Mouse (Mus musculus): ENCODE results near the gene Ntrk2. TPM values are rescaled to one million over a fixed set of nuclear protein-coding genes. Genes with fewer than 3 reads are reported as not detected.

Gene Ntrk2
- polyA plus RNA-seq, 1 experiment, result 214 TPM

GRCm38 (mm10) chr13:58836891-58837290 is 30.5 kb downstream of the Ntrk2 start:
- 0 out of 2 replicates have a peak overlapping the region, but pooled peaks have one; percentile 28 for H3K27ac ChIP-seq (ENCODE audit: insufficient read depth, low read length)
- peaks cover 11% of the 10 kb centered on the region; the same call in 1 of the 2 replicates for H3K4me1 ChIP-seq (ENCODE audit: control insufficient read depth, insufficient read depth, low read length)
- TF ChIP-seq CTCF (IDR thresholded peaks at IDR 0.05; ENCODE audit: extremely low read depth, insufficient read depth, low read length) (no peak), POLR2A (IDR thresholded peaks at IDR 0.05; ENCODE audit: extremely low read depth, insufficient read depth, low read length) (no peak)
- no peak overlapping the region for H3K4me3 ChIP-seq (ENCODE audit: insufficient read depth, low read length)

- Histone ChIP-seq H3K4me1 (ENCODE audit: control insufficient read depth, insufficient read depth, low read length) (peaks cover 11% of the 10 kb centered on the region; the same call in 1 of the 2 replicates), H3K4me3 (ENCODE audit: insufficient read depth, low read length) (no peak overlapping the region), H3K27ac (ENCODE audit: insufficient read depth, low read length) (no peak overlapping the region)
- TF ChIP-seq POLR2A (IDR thresholded peaks at IDR 0.05; ENCODE audit: extremely low read depth, insufficient read depth, low read length) (no peak), CTCF (IDR thresholded peaks at IDR 0.05; ENCODE audit: extremely low read depth, insufficient read depth, low read length) (no peak)
Observed at GRCm38 (mm10) chr13:58838110-58838509, 31.7 kb downstream of the Ntrk2 start.

GRCm38 (mm10) chr13:58840731-58841359 is 34.5 kb downstream of the Ntrk2 start:
- Histone ChIP-seq H3K4me1 (ENCODE audit: control insufficient read depth, insufficient read depth, low read length) (peaks cover 8% of the 10 kb centered on the region; the same call in 1 of the 2 replicates), H3K4me3 (ENCODE audit: insufficient read depth, low read length) (no peak overlapping the region), H3K27ac (ENCODE audit: insufficient read depth, low read length) (no peak overlapping the region)
- no peak for TF ChIP-seq POLR2A (IDR thresholded peaks at IDR 0.05; ENCODE audit: extremely low read depth, insufficient read depth, low read length)
- no peak for TF ChIP-seq CTCF (IDR thresholded peaks at IDR 0.05; ENCODE audit: extremely low read depth, insufficient read depth, low read length)

- Histone ChIP-seq H3K4me1 (ENCODE audit: control insufficient read depth, insufficient read depth, low read length) (peaks cover 3% of the 10 kb centered on the region; the same call in 1 of the 2 replicates), H3K4me3 (ENCODE audit: insufficient read depth, low read length) (no peak overlapping the region), H3K27ac (ENCODE audit: insufficient read depth, low read length) (no peak overlapping the region)
- no peak for TF ChIP-seq CTCF (IDR thresholded peaks at IDR 0.05; ENCODE audit: extremely low read depth, insufficient read depth, low read length)
- TF ChIP-seq POLR2A (IDR thresholded peaks at IDR 0.05; ENCODE audit: extremely low read depth, insufficient read depth, low read length), result no peak
Observed at GRCm38 (mm10) chr13:58843826-58844225, 37.5 kb downstream of the Ntrk2 start.

- peaks cover 3% of the 10 kb centered on the region; the same call in 1 of the 2 replicates for H3K4me1 ChIP-seq (ENCODE audit: control insufficient read depth, insufficient read depth, low read length)
- TF ChIP-seq POLR2A (IDR thresholded peaks at IDR 0.05; ENCODE audit: extremely low read depth, insufficient read depth, low read length) (no peak), CTCF (IDR thresholded peaks at IDR 0.05; ENCODE audit: extremely low read depth, insufficient read depth, low read length) (no peak)
- no peak overlapping the region for H3K27ac ChIP-seq (ENCODE audit: insufficient read depth, low read length)
- H3K4me3 ChIP-seq (ENCODE audit: insufficient read depth, low read length), result no peak overlapping the region
Observed at GRCm38 (mm10) chr13:58848578-58848977, 42.2 kb downstream of the Ntrk2 start.

- H3K4me1 ChIP-seq (ENCODE audit: control insufficient read depth, insufficient read depth, low read length), result peaks cover 6% of the 10 kb centered on the region
- H3K4me3 ChIP-seq (ENCODE audit: insufficient read depth, low read length), result no peak overlapping the region
- TF ChIP-seq CTCF (IDR thresholded peaks at IDR 0.05; ENCODE audit: extremely low read depth, insufficient read depth, low read length), result no peak
- no peak for TF ChIP-seq POLR2A (IDR thresholded peaks at IDR 0.05; ENCODE audit: extremely low read depth, insufficient read depth, low read length)
- no peak overlapping the region for H3K27ac ChIP-seq (ENCODE audit: insufficient read depth, low read length)
Observed at GRCm38 (mm10) chr13:58853685-58854084, 47.3 kb downstream of the Ntrk2 start.

GRCm38 (mm10) chr13:58866239-58866638 is 59.9 kb downstream of the Ntrk2 start:
- no peak overlapping the region for H3K27ac ChIP-seq (ENCODE audit: insufficient read depth, low read length)
- no peak overlapping the region for H3K4me3 ChIP-seq (ENCODE audit: insufficient read depth, low read length)
- TF ChIP-seq POLR2A (IDR thresholded peaks at IDR 0.05; ENCODE audit: extremely low read depth, insufficient read depth, low read length), result no peak
- no peak for TF ChIP-seq CTCF (IDR thresholded peaks at IDR 0.05; ENCODE audit: extremely low read depth, insufficient read depth, low read length)
- peaks cover 13% of the 10 kb centered on the region for H3K4me1 ChIP-seq (ENCODE audit: control insufficient read depth, insufficient read depth, low read length)

GRCm38 (mm10) chr13:58866776-58867435 is 60.5 kb downstream of the Ntrk2 start:
- H3K4me1 ChIP-seq (ENCODE audit: control insufficient read depth, insufficient read depth, low read length), result peaks cover 11% of the 10 kb centered on the region
- H3K27ac ChIP-seq (ENCODE audit: insufficient read depth, low read length), result peak overlapping the region; percentile 43; the same call in 1 of the 2 replicates
- TF ChIP-seq POLR2A (IDR thresholded peaks at IDR 0.05; ENCODE audit: extremely low read depth, insufficient read depth, low read length) (no peak), CTCF (IDR thresholded peaks at IDR 0.05; ENCODE audit: extremely low read depth, insufficient read depth, low read length) (no peak)
- H3K4me3 ChIP-seq (ENCODE audit: insufficient read depth, low read length), result no peak overlapping the region

GRCm38 (mm10) chr13:58882468-58882867 is 76.1 kb downstream of the Ntrk2 start:
- TF ChIP-seq CTCF (IDR thresholded peaks at IDR 0.05; ENCODE audit: extremely low read depth, insufficient read depth, low read length), result no peak
- TF ChIP-seq POLR2A (IDR thresholded peaks at IDR 0.05; ENCODE audit: extremely low read depth, insufficient read depth, low read length), result no peak
- Histone ChIP-seq H3K4me1 (ENCODE audit: control insufficient read depth, insufficient read depth, low read length) (peaks cover 16% of the 10 kb centered on the region), H3K27ac (ENCODE audit: insufficient read depth, low read length) (no peak overlapping the region), H3K4me3 (ENCODE audit: insufficient read depth, low read length) (no peak overlapping the region)

- H3K4me3 ChIP-seq (ENCODE audit: insufficient read depth, low read length), result no peak overlapping the region
- TF ChIP-seq POLR2A (IDR thresholded peaks at IDR 0.05; ENCODE audit: extremely low read depth, insufficient read depth, low read length), result no peak
- no peak for TF ChIP-seq CTCF (IDR thresholded peaks at IDR 0.05; ENCODE audit: extremely low read depth, insufficient read depth, low read length)
- H3K27ac ChIP-seq (ENCODE audit: insufficient read depth, low read length), result no peak overlapping the region
- peaks cover 16% of the 10 kb centered on the region for H3K4me1 ChIP-seq (ENCODE audit: control insufficient read depth, insufficient read depth, low read length)
Observed at GRCm38 (mm10) chr13:58882916-58883315, 76.5 kb downstream of the Ntrk2 start.
